Mouse (Mus musculus) cerebellum, adult 2 months (tissue): ENCODE measurements around the gene Cacna2d2.
A peak's percentile ranks its signal among the peaks of the same experiment; 100 is the strongest.

Experiments
- CTCF ChIP-seq: fragments of 200-500 bp; IDR thresholded peaks from 2 replicates; pipeline ENCODE4 v1.5.1; 2011; ENCODE audit warnings: low read depth, mild to moderate bottlenecking, control low read depth, low read length, moderate library complexity, borderline replicate concordance; ENCODE audit not compliant: insufficient read depth
- POLR2A ChIP-seq: fragments of 200-500 bp; IDR thresholded peaks from 2 replicates; pipeline ENCODE4 v1.6.1; 2011; ENCODE audit warnings: low read length, control low read depth, borderline replicate concordance; ENCODE audit not compliant: insufficient read depth

DNA sequence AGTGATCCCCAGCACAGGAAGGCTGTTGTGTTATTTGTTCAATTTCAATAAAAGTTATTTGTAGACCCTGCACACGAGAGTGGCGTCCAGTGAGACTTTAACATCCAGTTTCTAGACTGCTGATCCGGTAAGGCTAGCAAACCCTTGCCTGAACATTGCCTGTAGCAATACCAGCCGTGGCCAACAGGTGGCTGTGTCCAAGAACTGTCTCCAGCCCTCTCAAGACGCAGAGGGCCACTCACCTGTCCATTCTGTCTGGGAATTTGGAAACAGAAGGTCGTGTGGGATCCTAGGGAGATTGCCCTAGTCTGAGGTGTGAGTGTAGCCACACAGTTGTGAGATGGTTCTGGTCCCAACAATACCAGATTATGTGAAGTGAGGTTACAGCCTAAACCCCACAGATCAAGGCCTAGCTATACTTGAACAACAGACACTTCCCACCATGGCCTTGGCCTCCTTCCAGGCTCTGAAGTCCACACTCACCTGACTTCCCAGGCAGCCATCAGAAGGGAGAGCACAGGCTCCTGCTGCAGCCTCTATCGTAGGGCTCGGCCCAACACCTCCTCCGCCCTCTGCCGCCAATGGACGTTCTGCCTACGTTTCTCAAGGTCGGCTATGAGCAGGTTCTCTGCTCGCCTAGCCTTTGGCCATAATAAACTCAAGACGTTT, 166.8 kb downstream of the Cacna2d2 start:
- peak; percentile 86 for TF ChIP-seq CTCF
- TF ChIP-seq POLR2A, result no peak
